Mouse (Mus musculus) forebrain, embryonic 16.5 days (tissue): ENCODE measurements around the gene Sytl1. TPM values are rescaled to one million over a fixed set of nuclear protein-coding genes. Genes with fewer than 3 reads are reported as not detected.

Source experiments
- ATAC-seq: fragments of 200-750 bp; cut with Nextera tagmentation; 2 replicates; pipeline ENCODE4 v1.8.0; 2017; ENCODE audit warnings: mild to moderate bottlenecking, moderate library complexity
- H3K27ac ChIP-seq: fragments of 300-500 bp; sonication (generic); 2 replicates; pipeline ENCODE4 v1.5.1; 2014; ENCODE audit warnings: low read length, control low read depth
- H3K27me3 ChIP-seq: fragments of 300-500 bp; sonication (generic); replicated peaks from 2 replicates; pipeline ENCODE4 v1.6.1; 2014; ENCODE audit warnings: low read length; ENCODE audit not compliant: control insufficient read depth, insufficient read depth
- H3K36me3 ChIP-seq: fragments of 300-500 bp; sonication (generic); 2 replicates; pipeline ENCODE4 v1.6.1; 2014; ENCODE audit not compliant: control insufficient read depth, insufficient read depth
- H3K4me1 ChIP-seq: fragments of 300-500 bp; sonication (generic); replicated peaks from 2 replicates; pipeline ENCODE4 v1.6.1; 2014; ENCODE audit warnings: low read length; ENCODE audit not compliant: control insufficient read depth, insufficient read depth
- H3K4me2 ChIP-seq: fragments of 300-500 bp; sonication (generic); 2 replicates; pipeline ENCODE4 v1.6.1; 2014; ENCODE audit warnings: mild to moderate bottlenecking, low read length, control low read depth
- H3K4me3 ChIP-seq: fragments of 300-500 bp; sonication (generic); replicated peaks from 2 replicates; pipeline ENCODE4 v1.5.1; 2014; ENCODE audit warnings: mild to moderate bottlenecking, low read length, control low read depth
- H3K9ac ChIP-seq: fragments of 300-500 bp; sonication (generic); replicated peaks from 2 replicates; pipeline ENCODE4 v1.6.1; 2014; ENCODE audit warnings: low read depth, low read length, control low read depth
- H3K9me3 ChIP-seq: fragments of 300-500 bp; sonication (generic); 2 replicates; pipeline ENCODE4 v1.6.1; 2016; ENCODE audit warnings: low read length; ENCODE audit not compliant: control insufficient read depth
- WGBS: fragments of 180-500 bp; shearing (Covaris S2); extraction: QIAGEN DNeasy Blood & Tissue Kit; methylation state at CpG from one replicate; pipeline ENCODE4 v1.1.7; 2014; 5-methylcytosine and 5-hydroxymethylcytosine counted together
- polyA plus RNA-seq: library from polyadenylated mRNA; unstranded; fragments of >200 nt; fragmentation: Nextera tagmentation; extraction: Ambion mirVana; gene quantifications from 2 replicates; pipeline ENCODE4 v1.2.1, GENCODE M21; 2015

Gene Sytl1
- polyA plus RNA-seq, 1 experiment from 2014 or later, result 0.52 TPM

DNA sequence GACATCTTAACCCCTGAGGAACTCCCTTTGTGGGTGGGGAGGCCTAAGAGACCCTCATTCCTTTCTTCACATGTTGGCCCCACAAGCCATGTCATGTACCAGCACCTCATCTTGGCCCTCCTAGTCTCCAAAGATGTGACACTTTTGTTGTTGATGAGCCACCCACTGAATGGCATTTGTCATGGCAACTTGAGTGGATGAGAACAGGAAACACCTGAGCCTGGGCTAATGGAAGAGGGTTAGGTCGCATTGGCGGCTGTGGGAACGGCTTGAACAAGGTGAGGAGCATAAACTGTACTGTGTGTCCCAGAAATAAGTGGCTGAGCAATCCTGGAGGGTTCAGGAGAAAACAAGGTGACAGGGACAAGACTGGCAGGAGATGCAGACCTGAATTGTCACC is 6.0 kb upstream of the Sytl1 start:
- no peaks in the 10 kb centered on the region for H3K4me1 ChIP-seq
- no peaks in the 10 kb centered on the region for H3K9me3 ChIP-seq
- ATAC-seq, result no peak
- WGBS, result 95% methylated on average over 3 of the region's 3 CpGs
- no peaks in the 10 kb centered on the region for H3K27me3 ChIP-seq
- H3K9ac ChIP-seq, result no peak overlapping the region
- peaks cover 52% of the 10 kb centered on the region for H3K36me3 ChIP-seq
- H3K27ac ChIP-seq, result no peak overlapping the region
- H3K4me3 ChIP-seq, result no peak overlapping the region
- H3K4me2 ChIP-seq, result no peak overlapping the region

DNA sequence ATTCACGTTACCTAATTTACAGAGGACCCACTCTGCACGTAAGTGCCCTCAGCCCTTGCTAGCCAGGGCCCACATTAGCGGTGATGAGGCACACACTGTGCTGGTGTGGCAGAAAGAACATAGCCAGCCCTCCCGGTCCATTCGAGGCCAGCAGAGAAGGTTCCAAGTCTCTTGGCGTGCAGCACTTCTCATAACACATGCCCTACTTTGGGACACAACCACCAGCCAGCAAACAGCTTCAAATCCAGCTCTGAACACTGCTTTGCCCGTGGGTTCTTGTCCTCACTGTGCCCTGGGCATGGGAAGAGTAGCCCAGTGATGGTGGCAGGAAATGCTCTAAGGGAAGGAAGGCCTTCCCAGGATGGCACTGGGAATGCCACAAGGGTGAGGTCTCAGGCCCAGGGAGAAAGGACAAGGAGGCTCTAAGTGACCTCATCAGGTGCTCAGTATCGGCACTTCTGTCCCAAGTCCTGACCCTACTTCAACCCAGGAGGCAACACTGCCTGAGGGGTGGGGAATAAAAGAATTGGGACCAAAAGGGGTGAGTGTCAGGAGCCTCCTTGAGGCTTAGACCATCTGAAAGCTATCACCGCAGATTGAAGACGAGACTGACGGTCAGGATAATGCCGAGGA is 3.5 kb upstream of the Sytl1 start:
- 92% methylated on average over 12 of the region's 12 CpGs for WGBS
- no peak overlapping the region for H3K9ac ChIP-seq

DNA sequence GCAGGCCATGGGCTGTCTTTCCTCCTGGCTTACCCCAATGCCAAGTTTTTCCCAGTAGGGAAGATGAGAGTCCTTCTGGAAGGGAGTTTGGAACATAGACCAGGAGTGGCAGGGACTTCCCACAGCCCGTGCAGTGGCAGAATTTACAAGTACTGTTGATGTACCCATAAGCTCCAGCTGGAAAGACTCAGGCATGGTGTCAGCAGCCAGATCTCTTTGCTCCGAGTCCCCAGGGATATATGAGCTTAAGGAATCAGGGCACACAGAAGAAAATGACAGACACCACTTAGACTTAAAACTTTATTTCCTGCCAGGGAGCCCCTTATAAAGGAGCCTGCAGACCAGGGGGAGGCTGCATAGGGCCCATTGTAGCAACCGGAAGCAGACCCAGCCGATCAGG is 2.8 kb upstream of the Sytl1 start:
- H3K36me3 ChIP-seq, result peaks cover 52% of the 10 kb centered on the region
- WGBS, result 91% methylated on average over 4 of the region's 4 CpGs

More for the DNA sequence above, 3.5 kb upstream of the Sytl1 start:
- Histone ChIP-seq H3K27me3 (no peaks in the 10 kb centered on the region), H3K4me2 (no peak overlapping the region), H3K4me1 (no peaks in the 10 kb centered on the region), H3K36me3 (peaks cover 52% of the 10 kb centered on the region), H3K4me3 (no peak overlapping the region), H3K27ac (no peak overlapping the region), H3K9me3 (no peaks in the 10 kb centered on the region)
- no peak for ATAC-seq

DNA sequence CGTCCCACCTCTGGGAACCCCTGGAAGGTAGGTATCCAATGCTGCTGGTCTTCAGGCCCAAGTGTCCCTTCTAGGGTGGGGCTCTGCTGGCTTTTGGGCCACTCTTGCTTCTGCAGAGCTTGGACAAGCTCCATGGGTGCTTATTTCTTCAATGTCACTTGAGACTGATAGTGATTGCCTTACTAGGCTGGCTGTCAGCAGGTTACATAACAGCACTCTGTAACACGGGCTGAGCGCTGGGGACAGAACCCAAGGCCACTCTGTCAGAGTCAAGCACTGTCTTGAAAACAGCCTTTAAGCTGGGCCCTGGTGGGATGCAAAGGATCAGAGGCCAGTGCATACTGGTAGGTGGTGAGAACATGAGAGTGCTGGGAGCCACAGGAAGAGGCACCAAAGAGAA is 2.4 kb upstream of the Sytl1 start:
- Histone ChIP-seq H3K9me3 (no peaks in the 10 kb centered on the region), H3K27me3 (no peaks in the 10 kb centered on the region), H3K4me3 (no peak overlapping the region), H3K27ac (no peak overlapping the region), H3K36me3 (peaks cover 52% of the 10 kb centered on the region), H3K4me1 (no peaks in the 10 kb centered on the region), H3K4me2 (no peak overlapping the region), H3K9ac (no peak overlapping the region)
- no peak for ATAC-seq
- 94% methylated on average over 3 of the region's 3 CpGs for WGBS

More for the DNA sequence above, 2.8 kb upstream of the Sytl1 start:
- Histone ChIP-seq H3K9me3 (no peaks in the 10 kb centered on the region), H3K27me3 (no peaks in the 10 kb centered on the region), H3K4me2 (no peak overlapping the region), H3K4me1 (no peaks in the 10 kb centered on the region), H3K4me3 (no peak overlapping the region), H3K27ac (no peak overlapping the region), H3K9ac (no peak overlapping the region)
- ATAC-seq, result no peak

DNA sequence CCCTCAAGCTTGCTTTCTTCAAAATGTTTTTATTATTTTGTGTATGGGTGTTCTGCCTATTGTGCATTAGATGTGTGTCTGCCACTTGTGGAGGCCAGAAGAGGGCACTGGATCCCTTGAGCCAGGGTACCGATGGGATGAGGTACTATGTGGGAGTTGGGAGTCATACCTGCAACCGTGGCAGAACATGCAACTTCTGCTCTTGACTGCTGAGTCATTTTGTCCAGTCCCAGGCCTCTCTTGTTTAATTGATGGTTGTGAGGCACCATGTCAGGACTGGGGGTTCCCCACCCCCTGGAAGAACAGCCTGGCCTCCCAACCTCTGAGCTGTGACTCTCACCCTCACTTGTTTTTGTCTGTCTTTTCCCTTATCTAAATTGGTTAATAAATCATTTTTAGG is 1.6 kb upstream of the Sytl1 start:
- H3K4me2 ChIP-seq, result no peak overlapping the region
- 100% methylated on average over 2 of the region's 2 CpGs for WGBS
- no peak for ATAC-seq
- H3K4me1 ChIP-seq, result no peaks in the 10 kb centered on the region
- no peaks in the 10 kb centered on the region for H3K27me3 ChIP-seq
- H3K9me3 ChIP-seq, result no peaks in the 10 kb centered on the region
- H3K27ac ChIP-seq, result no peak overlapping the region
- no peak overlapping the region for H3K4me3 ChIP-seq
- H3K9ac ChIP-seq, result no peak overlapping the region
- peaks cover 51% of the 10 kb centered on the region for H3K36me3 ChIP-seq

DNA sequence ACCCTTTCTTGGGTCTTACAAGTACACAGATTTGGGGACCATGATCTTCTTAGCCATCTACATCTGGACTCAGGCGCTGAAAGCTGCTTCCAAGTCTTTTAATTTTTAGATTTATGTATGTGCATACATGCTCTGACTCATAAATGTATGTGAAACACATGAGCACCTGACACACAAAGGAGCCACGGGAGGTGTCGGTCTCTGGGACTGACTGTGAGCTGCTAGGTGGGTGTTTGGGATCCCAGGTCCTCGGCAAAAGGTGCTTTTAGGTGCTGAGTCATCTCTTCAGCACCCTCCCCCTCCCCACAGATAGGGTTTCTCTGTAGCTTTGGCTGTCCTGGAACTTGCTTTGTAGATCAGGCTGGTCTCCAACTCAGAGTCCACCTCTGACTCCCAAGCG is 843 bp upstream of the Sytl1 start:
- Histone ChIP-seq H3K4me2 (no peak overlapping the region), H3K4me3 (no peak overlapping the region), H3K27me3 (no peaks in the 10 kb centered on the region), H3K9me3 (no peaks in the 10 kb centered on the region), H3K9ac (no peak overlapping the region), H3K36me3 (peaks cover 43% of the 10 kb centered on the region), H3K27ac (no peak overlapping the region), H3K4me1 (no peaks in the 10 kb centered on the region)
- ATAC-seq, result no peak
- 93% methylated on average over 5 of the region's 5 CpGs for WGBS

DNA sequence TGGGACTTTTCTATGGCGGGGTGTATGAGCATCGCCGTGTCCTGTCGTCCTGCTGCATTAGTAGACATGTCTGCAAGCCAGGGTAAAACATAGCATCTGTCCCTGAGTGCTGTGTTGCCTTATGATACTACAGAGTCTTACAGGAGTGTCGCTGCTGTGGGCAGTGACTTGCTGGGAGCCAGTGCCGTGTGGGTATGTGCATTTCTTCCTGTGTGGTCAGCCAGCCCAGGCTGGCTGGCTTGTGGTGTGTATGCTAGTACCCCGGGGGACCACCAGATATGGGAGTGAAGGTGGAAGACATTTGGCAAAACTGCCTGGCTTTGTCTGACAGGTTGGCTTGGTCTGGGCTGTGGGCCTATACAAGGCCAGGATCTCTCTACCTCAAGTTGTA is 543 bp downstream of the Sytl1 start:
- Histone ChIP-seq H3K4me3 (no peak overlapping the region), H3K4me2 (no peak overlapping the region), H3K9me3 (no peaks in the 10 kb centered on the region), H3K27me3 (no peaks in the 10 kb centered on the region), H3K4me1 (no peaks in the 10 kb centered on the region), H3K27ac (no peak overlapping the region), H3K36me3 (peaks cover 30% of the 10 kb centered on the region), H3K9ac (no peak overlapping the region)
- ATAC-seq, result no peak
- 72% methylated on average over 7 of the region's 7 CpGs for whole genome bisulfite sequencing

DNA sequence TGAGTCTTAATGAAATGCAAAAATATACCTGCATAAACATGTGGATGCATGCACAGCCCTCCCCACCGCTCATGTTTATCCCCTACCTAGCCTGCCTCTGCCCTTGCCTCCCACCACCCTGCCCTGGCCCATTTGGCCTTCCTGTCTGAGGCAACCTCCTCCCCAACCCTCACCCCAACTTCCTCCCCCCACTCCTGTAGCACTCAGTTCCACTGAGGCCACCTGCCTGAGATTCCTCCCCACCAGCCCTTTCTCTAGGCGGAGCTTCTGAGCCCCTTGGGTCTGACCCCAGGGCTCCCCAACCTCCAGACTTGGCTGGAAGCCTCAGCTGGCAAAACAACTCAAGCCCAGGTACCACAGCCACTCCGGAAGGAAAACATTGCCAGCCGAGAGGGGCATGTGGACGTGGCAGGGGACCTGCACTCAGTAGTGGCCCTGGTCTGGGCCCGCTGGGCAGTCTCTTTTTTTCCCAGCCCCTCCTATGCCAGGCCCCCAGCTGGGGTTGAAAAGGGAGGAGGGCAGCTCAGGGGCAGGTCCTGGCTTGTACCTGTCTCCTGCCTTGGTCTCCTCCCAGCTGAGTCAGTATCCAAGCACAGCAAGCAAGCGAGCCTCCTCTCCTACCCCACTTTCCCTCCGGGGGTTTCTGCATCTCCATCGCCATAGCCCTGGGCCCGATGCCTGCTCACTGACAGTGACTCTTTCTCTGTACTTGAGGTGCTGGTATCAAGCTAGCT is 1.1 kb downstream of the Sytl1 start:
- Histone ChIP-seq H3K9me3 (no peaks in the 10 kb centered on the region), H3K27me3 (no peaks in the 10 kb centered on the region), H3K9ac (no peak overlapping the region), H3K36me3 (peaks cover 24% of the 10 kb centered on the region), H3K4me1 (no peaks in the 10 kb centered on the region), H3K4me2 (no peak overlapping the region), H3K27ac (no peak overlapping the region), H3K4me3 (no peak overlapping the region)
- no peak for ATAC-seq
- 50% methylated on average over 10 of the region's 10 CpGs for WGBS

DNA sequence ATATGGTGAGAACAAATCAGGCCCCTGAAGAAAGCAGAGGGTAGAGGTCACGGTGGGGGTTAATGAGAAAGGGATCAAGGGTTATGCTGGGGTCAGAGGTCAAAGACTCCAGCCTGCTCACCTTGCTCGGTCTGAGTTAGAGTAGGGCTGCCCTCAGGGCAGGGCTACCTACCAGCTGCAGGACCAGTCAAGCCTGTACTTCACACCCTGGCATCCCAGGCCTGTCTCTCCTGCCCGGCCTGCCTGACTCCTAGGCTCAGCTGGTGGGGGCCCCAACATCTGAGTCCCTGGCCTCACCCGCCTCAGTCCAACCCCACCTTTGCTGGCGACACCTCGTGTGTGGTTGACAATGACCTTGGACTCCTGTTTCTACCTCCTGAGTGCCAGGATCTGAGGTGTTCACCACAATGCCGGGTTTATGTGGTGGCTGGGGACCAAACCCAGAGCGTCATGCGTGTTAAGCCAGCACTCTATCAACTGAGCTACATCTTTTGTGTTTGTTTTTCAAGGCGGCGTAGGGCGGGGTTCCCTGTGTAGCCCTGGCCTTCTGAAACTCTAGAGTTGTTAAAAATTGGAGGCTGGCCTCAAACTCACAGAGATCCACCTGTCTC is 5.0 kb downstream of the Sytl1 start:
- no peaks in the 10 kb centered on the region for H3K4me1 ChIP-seq
- H3K27me3 ChIP-seq, result peaks cover 2% of the 10 kb centered on the region; the same call in 1 of the 2 replicates
- no peaks in the 10 kb centered on the region for H3K36me3 ChIP-seq
- 83% methylated on average over 12 of the region's 12 CpGs for WGBS
- H3K9ac ChIP-seq, result no peak overlapping the region
- H3K4me2 ChIP-seq, result no peak overlapping the region
- no peaks in the 10 kb centered on the region for H3K9me3 ChIP-seq
- no peak for ATAC-seq
- no peak overlapping the region for H3K27ac ChIP-seq
- H3K4me3 ChIP-seq, result no peak overlapping the region
